Mouse (Mus musculus): ENCODE measurements around the gene Golga1.
"Not testable (repeated sequence)": the region's sequence is repeated elsewhere in the genome, so short reads cannot be mapped to it uniquely, and the experiment has no call there.

Golga1 gene

DNA sequence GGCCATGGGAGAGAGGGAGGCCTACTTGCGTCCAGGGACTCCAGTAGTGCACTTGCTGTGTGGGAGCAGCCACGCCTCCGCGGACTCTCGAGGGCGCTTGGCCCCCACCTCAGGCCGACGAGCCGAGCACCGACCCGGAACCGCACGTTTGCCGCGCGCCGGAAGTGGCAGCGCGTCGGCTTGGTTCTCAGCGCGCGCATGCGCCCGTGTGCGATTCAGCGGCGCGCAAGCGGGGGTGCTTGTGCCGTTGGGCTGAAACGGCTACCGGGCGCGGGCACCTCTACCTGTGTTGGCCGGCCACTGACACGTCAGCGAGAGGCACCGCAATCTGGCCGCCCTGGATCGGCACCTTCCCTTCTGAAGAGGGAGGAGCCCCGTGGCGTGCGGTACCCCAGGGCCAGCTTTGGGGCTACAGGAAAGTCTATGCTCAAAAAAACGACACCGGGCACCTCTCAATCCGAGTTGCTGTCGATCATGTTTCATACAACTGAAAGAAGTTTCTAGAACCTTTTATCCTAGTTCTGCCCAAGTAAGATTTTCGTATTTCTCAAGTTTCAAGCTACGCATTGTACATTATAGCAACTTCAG is at the start of gene Golga1:
Gene Golga1 (minus strand): TSS at position 142 of the 588 bp plus-strand sequence.
- peak; percentile 90 for DNase-seq

DNA sequence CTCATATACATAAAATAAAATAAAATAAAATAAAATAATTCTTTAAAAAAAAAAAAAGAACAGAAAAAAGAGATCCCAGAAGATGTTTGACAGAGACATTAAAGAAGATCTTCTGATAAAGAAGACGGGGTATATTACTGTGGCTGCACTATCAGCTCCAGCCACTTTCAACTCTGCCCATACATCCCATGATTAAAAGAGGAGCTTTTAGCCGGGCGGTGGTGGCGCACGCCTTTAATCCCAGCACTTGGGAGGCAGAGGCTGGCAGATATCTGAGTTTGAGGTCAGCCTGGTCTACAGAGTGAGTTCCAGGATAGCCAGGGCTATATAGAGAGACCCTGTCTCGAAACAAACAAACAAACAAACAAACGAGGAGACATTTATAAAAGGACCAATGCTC is 48.8 kb upstream of the Golga1 start:
- DNase-seq, result no peak

DNA sequence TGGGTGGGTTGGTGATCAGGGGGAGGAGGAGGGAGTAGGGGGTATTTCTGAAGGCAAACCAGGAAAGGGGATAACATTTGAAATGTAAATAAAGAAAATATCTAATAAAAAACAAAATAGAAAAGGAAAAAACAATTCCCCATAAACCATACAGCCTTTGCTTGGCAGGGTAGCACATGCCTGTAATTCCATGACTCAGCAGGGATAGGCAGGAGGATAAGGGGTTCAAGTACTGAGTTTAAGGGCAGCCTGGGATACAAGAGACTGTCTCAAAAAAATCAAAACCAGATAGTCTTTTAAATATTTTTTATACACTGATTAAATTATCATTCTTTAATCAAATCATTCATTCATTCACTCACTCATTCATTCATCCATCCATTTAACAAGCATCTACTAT is 45.2 kb upstream of the Golga1 start:
- no peak for DNase-seq

DNA sequence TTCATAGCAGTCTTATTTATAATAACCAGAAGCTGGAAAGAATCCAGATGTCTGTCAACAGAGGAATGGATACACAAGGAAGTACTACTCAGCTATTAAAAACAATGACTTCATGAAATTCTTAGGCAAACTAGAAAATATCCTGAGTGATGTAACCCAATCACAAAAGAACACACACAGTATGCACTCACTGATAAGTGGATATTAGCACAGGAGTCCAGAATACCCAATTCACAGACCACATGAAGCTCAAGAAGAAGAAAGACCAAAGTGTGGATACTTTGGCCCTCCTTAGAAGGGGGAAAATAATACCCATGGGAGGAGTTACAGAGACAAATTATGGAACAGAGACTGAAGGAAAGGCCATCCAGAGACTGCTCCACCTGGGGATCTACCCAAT is 44.4 kb upstream of the Golga1 start:
- not testable (repeated sequence) for DNase-seq

GRCm38 (mm10) chr2:39099951-39100350 is 34.6 kb upstream of the Golga1 start:
- not testable (repeated sequence) for DNase-seq

- DNase-seq, result no peak
These were observed 32.7 kb upstream of the Golga1 start for GRCm38 (mm10) chr2:39097993-39098392.

GRCm38 (mm10) chr2:39091966-39092365 is 26.6 kb upstream of the Golga1 start:
- no peak for DNase-seq

DNA sequence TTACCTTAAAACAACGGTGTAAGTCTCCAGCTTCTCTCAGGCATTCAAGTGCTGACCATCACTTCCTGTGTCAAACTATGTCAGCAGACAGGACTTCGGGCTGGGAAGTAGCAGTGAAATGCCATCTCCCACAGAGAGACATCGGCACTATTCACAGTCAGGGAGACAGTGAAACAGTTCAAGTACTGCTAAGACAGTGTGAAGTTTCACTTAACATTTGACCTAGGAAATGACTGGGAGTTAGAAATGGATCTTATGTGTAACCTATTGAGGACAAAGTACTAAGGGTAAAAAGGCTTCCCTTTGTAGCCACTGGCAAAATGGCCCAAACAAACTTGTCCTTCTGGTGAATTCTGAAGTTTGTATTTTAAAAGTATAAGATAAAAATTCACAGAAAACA is 17.4 kb upstream of the Golga1 start:
- DNase-seq, result no peak

DNA sequence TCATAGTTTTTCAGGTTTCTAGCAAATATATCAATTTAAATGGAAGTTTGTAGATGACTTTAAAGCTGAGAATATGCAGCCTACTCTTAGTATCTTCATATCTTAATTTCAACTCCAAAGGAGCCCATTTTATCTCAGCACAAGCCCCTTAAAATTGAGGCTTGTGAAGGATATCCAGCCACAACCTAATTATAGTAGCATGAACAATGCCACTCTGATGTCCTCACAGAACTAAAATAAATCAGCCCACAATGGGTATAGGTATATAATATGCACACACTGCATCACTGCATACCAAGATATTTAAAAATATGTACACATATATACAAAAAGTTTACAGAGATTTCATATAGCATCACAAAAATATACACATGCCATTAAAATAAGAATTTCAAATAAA is 5.3 kb upstream of the Golga1 start:
- DNase-seq, result no peak

- no peak for DNase-seq
These were observed 3.8 kb upstream of the Golga1 start for GRCm38 (mm10) chr2:39069096-39069495.

DNA sequence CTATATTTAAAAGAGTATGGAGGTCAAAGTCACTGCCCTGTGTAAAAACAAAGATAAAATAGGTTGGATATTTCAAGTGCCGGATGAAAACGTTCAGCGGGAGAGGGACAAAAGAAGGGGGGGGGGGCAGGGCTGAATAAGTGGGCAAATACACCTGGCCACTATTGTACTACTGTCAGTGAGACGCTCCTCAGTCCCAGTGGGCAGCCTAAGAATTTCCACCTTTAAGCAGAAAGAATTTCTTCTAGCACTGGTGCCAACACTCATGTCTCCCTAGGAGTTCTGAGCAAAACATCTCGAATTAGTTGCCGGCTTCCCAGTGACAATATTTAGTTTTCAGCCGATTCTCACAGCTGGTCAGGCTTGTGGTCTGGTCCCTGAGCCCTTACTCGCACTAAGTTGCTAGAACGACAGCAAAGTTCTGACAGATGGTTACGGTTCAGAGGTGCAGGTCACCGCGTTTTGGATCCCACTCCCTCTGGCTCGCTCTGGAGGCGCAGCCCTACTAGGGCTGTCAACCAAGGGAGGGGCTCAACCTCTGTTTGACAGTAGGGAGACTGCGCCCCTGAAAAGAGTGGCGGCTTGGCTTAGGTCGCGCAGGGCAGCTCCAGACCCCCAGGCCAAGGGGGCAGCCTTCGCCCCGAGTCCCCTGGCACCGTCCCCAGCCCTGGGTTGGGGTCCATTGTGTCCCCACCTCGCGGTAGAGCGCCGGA is 498 bp downstream of the Golga1 start:
- DNase-seq, result no peak

- DNase-seq, result no peak
These were observed 16.8 kb downstream of the Golga1 start for GRCm38 (mm10) chr2:39048515-39048914.

DNA sequence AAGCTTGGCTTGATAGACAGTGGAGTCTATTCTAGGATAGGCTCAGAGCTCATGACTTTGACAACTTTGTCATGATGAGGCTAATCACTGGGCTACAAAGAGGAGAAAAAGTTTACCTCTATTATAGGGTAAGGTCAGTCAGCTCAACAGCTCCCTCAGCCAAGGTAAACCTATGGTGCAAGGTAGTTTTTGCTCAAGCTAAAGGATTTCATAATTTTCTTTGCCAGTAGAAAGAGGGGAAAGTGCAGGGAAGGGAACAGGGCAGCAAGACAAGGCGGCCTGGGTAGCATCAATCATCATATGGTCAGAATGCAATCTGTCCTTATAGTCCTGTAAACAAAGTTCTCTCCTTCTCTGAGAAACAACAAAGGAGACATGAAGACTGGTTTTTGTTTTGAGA is 25.1 kb downstream of the Golga1 start:
- no peak for DNase-seq

- no peak for DNase-seq
These were observed 33.7 kb downstream of the Golga1 start for GRCm38 (mm10) chr2:39031611-39032010.

DNA sequence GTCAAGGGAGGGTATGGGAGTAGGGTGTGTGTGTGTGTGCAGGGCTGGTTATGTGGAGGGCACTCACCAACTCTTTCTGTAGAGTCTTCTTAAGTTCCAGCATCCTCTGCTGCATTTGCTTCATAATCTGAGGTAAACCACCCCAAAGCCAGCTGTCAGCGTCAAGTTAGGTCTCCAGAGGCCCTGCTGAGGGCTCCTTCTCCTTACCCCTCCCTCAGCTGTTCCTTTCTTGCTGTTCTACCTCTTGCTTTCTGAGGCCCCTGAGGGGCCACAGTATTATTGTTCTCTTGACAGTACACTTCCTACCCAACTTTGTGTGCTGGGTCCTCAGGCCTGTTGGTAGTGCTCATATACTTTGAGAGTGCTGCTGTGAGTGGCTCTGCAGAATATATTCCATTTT is 45.3 kb downstream of the Golga1 start:
- no peak for DNase-seq

- no peak for DNase-seq
These were observed 48.8 kb downstream of the Golga1 start for GRCm38 (mm10) chr2:39016581-39016980.

GRCm38 (mm10) chr2:39012768-39013279 is 52.5 kb downstream of the Golga1 start:
- no peak for DNase-seq

GRCm38 (mm10) chr2:39011971-39012370 is 53.4 kb downstream of the Golga1 start:
- no peak for DNase-seq

GRCm38 (mm10) chr2:39011264-39011663 is 54.1 kb downstream of the Golga1 start:
- no peak for DNase-seq

DNA sequence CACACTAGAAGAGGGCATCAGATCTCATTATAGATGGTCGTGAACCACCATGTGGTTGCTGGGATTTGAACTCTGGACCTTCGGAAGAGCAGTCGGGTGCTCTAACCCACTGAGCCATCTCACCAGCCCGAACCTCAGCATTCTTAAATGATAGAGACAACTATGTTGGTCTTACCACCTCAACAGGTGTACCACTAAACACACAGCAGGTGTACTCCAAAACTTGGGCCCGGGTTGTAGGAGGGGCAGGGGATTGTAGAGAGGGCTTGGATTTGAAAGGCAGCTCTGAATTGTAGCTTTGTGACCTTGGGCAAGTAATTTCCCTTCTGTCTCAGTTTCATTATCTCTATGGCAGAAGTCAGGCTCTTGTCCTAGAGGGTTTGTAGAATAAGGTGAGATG is 55.2 kb downstream of the Golga1 start:
- DNase-seq, result not testable (repeated sequence)

DNA sequence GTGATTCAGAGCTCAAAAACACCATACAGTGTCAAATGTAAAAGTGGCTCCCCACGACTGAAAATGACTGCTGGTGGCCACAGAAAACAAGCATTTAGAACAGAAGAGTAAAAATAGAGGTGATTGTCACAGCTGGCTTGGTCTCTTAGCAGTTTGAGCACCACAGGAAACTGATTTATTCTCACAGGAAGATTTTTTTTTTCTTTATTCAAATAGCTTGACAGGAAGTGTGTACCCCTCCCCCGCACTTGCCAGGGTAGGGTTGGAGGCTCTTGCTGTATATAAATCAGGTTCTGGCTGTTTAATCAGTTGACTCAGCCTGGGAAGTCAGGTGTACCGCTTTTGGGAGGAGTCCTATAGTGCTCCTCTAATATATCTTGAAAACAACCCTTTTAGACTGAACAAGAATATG is 56.4 kb downstream of the Golga1 start:
- peak; percentile 50 for DNase-seq

DNA sequence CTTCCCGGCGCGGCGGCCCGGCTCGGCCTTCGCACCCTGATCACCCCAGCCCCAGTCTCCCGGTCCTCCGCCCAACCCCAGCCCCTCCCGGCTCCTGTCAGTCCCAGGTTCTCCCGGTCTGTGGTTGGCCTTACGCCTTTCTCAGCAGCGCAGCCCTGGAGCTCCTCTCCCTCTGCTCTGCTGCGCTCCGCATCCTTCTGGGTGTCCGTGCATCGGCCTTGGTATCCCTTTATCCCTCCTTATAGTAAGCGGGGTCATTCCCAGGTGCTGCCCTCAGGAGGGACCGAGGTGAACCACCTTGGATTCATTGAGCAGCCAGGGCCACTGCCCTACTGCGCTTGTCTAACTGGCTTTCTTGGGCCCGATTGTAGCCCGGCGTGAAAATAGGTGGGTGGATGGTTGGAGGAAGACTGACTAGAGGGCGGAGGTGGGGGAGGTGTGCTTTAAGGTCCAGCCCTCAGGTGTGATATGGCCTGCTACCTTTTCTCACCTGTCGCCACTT is 56.9 kb downstream of the Golga1 start:
- DNase-seq, result no peak

DNA sequence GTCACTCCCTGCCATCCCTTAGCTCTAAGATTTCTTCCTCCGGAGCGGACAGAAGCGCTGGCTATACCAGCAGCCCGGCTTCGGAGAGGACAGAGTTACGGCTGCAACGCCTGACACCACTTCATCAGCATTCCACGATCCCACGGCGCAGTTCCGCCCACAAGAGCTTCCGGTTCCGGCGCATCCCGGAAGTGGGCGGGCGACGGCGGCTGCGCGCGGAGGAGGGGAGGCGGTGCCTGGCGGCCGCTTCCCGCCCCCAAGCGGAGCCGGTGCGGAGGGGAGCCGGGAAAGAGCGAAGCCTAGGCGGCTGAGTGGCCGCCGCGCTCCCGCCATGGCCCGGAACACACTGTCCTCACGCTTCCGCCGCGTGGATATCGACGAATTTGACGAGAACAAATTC is 57.5 kb downstream of the Golga1 start:
- peak; percentile 92 for DNase-seq

DNA sequence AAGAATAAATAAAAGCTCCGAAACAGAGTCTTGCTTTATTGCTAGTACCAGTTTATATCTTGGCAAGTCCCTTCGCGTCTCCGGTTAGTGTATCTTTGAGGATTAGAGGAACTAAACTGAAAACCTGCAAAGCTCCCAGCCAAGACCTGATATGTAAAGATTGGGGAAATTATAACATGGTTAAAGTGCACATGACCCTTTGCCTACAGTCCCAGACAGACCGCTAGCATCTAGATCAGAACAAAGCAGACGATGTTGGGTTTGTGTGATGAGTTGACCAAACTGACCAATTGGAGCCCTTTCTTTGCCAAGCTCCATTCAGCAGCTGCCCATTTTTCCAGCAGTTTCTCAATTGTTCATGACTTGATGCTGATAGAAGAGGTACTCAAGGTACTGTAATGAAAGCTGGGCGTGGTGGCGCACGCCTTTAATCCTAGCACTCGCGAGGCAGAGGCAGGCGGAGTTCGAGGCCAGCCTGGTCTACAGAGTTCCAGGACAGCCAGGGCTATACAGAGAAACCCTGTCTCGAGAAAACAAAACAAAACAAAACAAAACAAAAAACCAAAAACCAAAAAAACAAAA is 59.1 kb downstream of the Golga1 start:
- DNase-seq, result no peak
